Mouse (Mus musculus) MEL (cell line): ENCODE data around the gene Atp11b. TPM values are rescaled to one million over a fixed set of nuclear protein-coding genes. Genes with fewer than 3 reads are reported as not detected.

Experiments used
- DNase-seq: peaks from one replicate; pipeline ENCODE4 v3.0.0; 2011; ENCODE audit warnings: low read depth, low spot score
- H3K27ac ChIP-seq: 2 replicates; pipeline ENCODE4 v1.5.1; 2012; ENCODE audit warnings: low read depth, mild to moderate bottlenecking, control low read depth, low read length, moderate library complexity; ENCODE audit not compliant: control insufficient read depth
- H3K27me3 ChIP-seq, 2 experiments: fragments of 150-350 bp in 1 of 2; sonication (generic) in 1 of 2; 2 replicates each; pipeline ENCODE4 v1.6.1; 2012; ENCODE audit warnings: low read length in 2 of 2, mild to moderate bottlenecking in 2 of 2, improper control_type of control experiment in 1 of 2, moderate library complexity in 1 of 2; ENCODE audit not compliant: insufficient read depth in 2 of 2, control insufficient read depth in 1 of 2
- H3K36me3 ChIP-seq, 2 experiments: 2 replicates each; pipeline ENCODE4 v1.6.1; 2012 to 2014; ENCODE audit warnings: low read length in 2 of 2, improper control_type of control experiment in 1 of 2, inconsistent platforms in 1 of 2, mild to moderate bottlenecking in 1 of 2; ENCODE audit not compliant: insufficient read depth in 2 of 2, control insufficient read depth in 1 of 2
- H3K4me1 ChIP-seq, 2 experiments: fragments of 150-350 bp in 1 of 2; sonication (generic) in 1 of 2; 2 replicates each; pipeline ENCODE4 v1.6.1; 2012; ENCODE audit warnings: low read length in 2 of 2, improper control_type of control experiment in 1 of 2, mild to moderate bottlenecking in 1 of 2; ENCODE audit not compliant: insufficient read depth in 2 of 2, control insufficient read depth in 1 of 2
- H3K4me3 ChIP-seq, 2 experiments: fragments of 150-350 bp in 1 of 2; sonication (generic) in 1 of 2; 2 replicates each; pipeline ENCODE4 v1.5.1; 2012; ENCODE audit warnings: low read depth in 2 of 2, low read length in 2 of 2, mild to moderate bottlenecking in 2 of 2, moderate library complexity in 2 of 2, control low read depth in 1 of 2, improper control_type of control experiment in 1 of 2; ENCODE audit not compliant: control insufficient read depth in 1 of 2, insufficient read depth in 1 of 2
- H3K79me2 ChIP-seq: 2 replicates; pipeline ENCODE4 v1.6.1; 2012; ENCODE audit warnings: mild to moderate bottlenecking, low read length, moderate library complexity; ENCODE audit not compliant: control insufficient read depth, poor library complexity, insufficient read depth
- H3K9ac ChIP-seq: 2 replicates; pipeline ENCODE4 v1.6.1; 2012; ENCODE audit warnings: low read depth, mild to moderate bottlenecking, control low read depth, low read length, moderate library complexity; ENCODE audit not compliant: control insufficient read depth, poor library complexity, severe bottlenecking
- H3K9me3 ChIP-seq: fragments of 150-350 bp; sonication (generic); replicated peaks from 2 replicates; pipeline ENCODE4 v1.6.1; 2012; ENCODE audit warnings: mild to moderate bottlenecking, low read length, improper control_type of control experiment, moderate library complexity; ENCODE audit not compliant: insufficient read depth
- BHLHE40 ChIP-seq: IDR thresholded peaks from 2 replicates; pipeline ENCODE4 v1.6.1; 2012; ENCODE audit warnings: low read depth, mild to moderate bottlenecking, inconsistent platforms, low read length, improper control_type of control experiment, borderline replicate concordance
- EP300 ChIP-seq, 2 experiments: IDR thresholded peaks; 2 replicates each; pipeline ENCODE4 v1.6.1; 2011; ENCODE audit warnings: improper control_type of control experiment in 2 of 2, low read length in 2 of 2, low read depth in 1 of 2, mild to moderate bottlenecking in 1 of 2
- GABPA ChIP-seq: IDR thresholded peaks from 2 replicates; pipeline ENCODE4 v1.6.1; 2012; ENCODE audit warnings: low read depth, mild to moderate bottlenecking, inconsistent platforms, low read length, improper control_type of control experiment, moderate library complexity
- GATA1 ChIP-seq: IDR thresholded peaks from 2 replicates; pipeline ENCODE4 v1.6.1; 2011; ENCODE audit warnings: low read depth, low read length, improper control_type of control experiment
- HCFC1 ChIP-seq: IDR thresholded peaks from 2 replicates; pipeline ENCODE4 v1.6.1; 2012; ENCODE audit warnings: low read depth, mild to moderate bottlenecking, inconsistent platforms, low read length, improper control_type of control experiment, moderate library complexity
- KAT2A ChIP-seq: conservative IDR thresholded peaks from 2 replicates; pipeline ENCODE4 v1.6.1; 2012; ENCODE audit warnings: low read depth, low read length, improper control_type of control experiment, inconsistent platforms
- MAFK ChIP-seq: IDR thresholded peaks from 2 replicates; pipeline ENCODE4 v1.6.1; 2011; ENCODE audit warnings: low read depth, mild to moderate bottlenecking, low read length, improper control_type of control experiment, borderline replicate concordance
- MAZ ChIP-seq: IDR thresholded peaks from 2 replicates; pipeline ENCODE4 v1.6.1; 2012; ENCODE audit warnings: low read depth, mild to moderate bottlenecking, inconsistent platforms, low read length, improper control_type of control experiment
- MEF2A ChIP-seq: IDR thresholded peaks from 2 replicates; pipeline ENCODE4 v1.6.1; 2014; ENCODE audit warnings: low read depth, mild to moderate bottlenecking, inconsistent platforms, low read length, improper control_type of control experiment; ENCODE audit not compliant: poor library complexity, insufficient replicate concordance, severe bottlenecking; ENCODE audit errors: extremely low read depth
- MXI1 ChIP-seq: IDR thresholded peaks from 2 replicates; pipeline ENCODE4 v1.6.1; 2011; ENCODE audit warnings: mild to moderate bottlenecking, low read depth, low read length, improper control_type of control experiment
- NELFE ChIP-seq: IDR thresholded peaks from 2 replicates; pipeline ENCODE4 v1.6.1; 2011; ENCODE audit warnings: low read depth, low read length, improper control_type of control experiment
- RAD21 ChIP-seq: IDR thresholded peaks from 2 replicates; pipeline ENCODE4 v1.6.1; 2011; ENCODE audit warnings: mild to moderate bottlenecking, low read depth, low read length, improper control_type of control experiment
- RCOR1 ChIP-seq: IDR thresholded peaks from 2 replicates; pipeline ENCODE4 v1.6.1; 2012; ENCODE audit warnings: low read depth, mild to moderate bottlenecking, inconsistent platforms, low read length, improper control_type of control experiment
- SIN3A ChIP-seq: IDR thresholded peaks from 2 replicates; pipeline ENCODE4 v1.6.1; 2012; ENCODE audit warnings: low read length, improper control_type of control experiment, inconsistent platforms
- SMC3 ChIP-seq: IDR thresholded peaks from 2 replicates; pipeline ENCODE4 v1.6.1; 2011; ENCODE audit warnings: low read depth, low read length, improper control_type of control experiment
- TBP ChIP-seq: IDR thresholded peaks from 2 replicates; pipeline ENCODE4 v1.8.0; 2011; ENCODE audit warnings: low read depth, low read length, improper control_type of control experiment
- TCF12 ChIP-seq: IDR thresholded peaks from 2 replicates; pipeline ENCODE4 v1.6.1; 2014; ENCODE audit warnings: low read depth, mild to moderate bottlenecking, inconsistent platforms, low read length, improper control_type of control experiment, moderate library complexity
- UBTF ChIP-seq: IDR thresholded peaks from 2 replicates; pipeline ENCODE4 v1.6.1; 2012; ENCODE audit warnings: low read depth, mild to moderate bottlenecking, inconsistent platforms, low read length, improper control_type of control experiment, moderate library complexity, borderline replicate concordance; ENCODE audit not compliant: insufficient read depth
- USF1 ChIP-seq: IDR thresholded peaks from 2 replicates; pipeline ENCODE4 v1.6.1; 2014; ENCODE audit warnings: low read depth, mild to moderate bottlenecking, inconsistent platforms, low read length, improper control_type of control experiment, moderate library complexity
- USF2 ChIP-seq, 2 experiments: IDR thresholded peaks; 2 replicates each; pipeline ENCODE4 v1.6.1; 2011 to 2012; ENCODE audit warnings: improper control_type of control experiment in 2 of 2, low read length in 2 of 2, borderline replicate concordance in 1 of 2, inconsistent platforms in 1 of 2, low read depth in 1 of 2, mild to moderate bottlenecking in 1 of 2; ENCODE audit not compliant: insufficient read depth in 1 of 2
- ZC3H11A ChIP-seq: IDR thresholded peaks from 2 replicates; pipeline ENCODE4 v1.6.1; 2012; ENCODE audit warnings: low read depth, mild to moderate bottlenecking, inconsistent platforms, low read length, improper control_type of control experiment
- ZKSCAN1 ChIP-seq: IDR thresholded peaks from 2 replicates; pipeline ENCODE4 v1.6.1; 2012; ENCODE audit warnings: low read depth, mild to moderate bottlenecking, inconsistent platforms, low read length, improper control_type of control experiment, moderate library complexity
- ZMIZ1 ChIP-seq: IDR thresholded peaks from 2 replicates; pipeline ENCODE4 v1.6.1; 2012; ENCODE audit warnings: low read depth, mild to moderate bottlenecking, inconsistent platforms, low read length, improper control_type of control experiment, moderate library complexity
- polyA plus RNA-seq, 2 experiments: library from polyadenylated mRNA; stranded (reverse) in 1 of 2; unstranded in 1 of 2; fragments of >175 nt in 1 of 2; fragments of >200 nt in 1 of 2; gene quantifications; 2 replicates each; pipeline versions ENCODE4 v1.2.1 to v1.2.4; 2012; ENCODE audit warnings: low replicate concordance in 2 of 2, low read depth in 1 of 2; ENCODE audit not compliant: insufficient read length in 2 of 2, insufficient read depth in 1 of 2, missing spikeins in 1 of 2
- total RNA-seq: library from RNA; depleted of rRNA; stranded (reverse); fragments of 300-350 nt; gene quantifications from 2 replicates; pipeline ENCODE4 v1.2.3, GENCODE M21; 2012

Gene Atp11b
- total and polyA plus RNA-seq, 3 experiments, result 25.9 to 57.9 (median 52.3) TPM

DNA sequence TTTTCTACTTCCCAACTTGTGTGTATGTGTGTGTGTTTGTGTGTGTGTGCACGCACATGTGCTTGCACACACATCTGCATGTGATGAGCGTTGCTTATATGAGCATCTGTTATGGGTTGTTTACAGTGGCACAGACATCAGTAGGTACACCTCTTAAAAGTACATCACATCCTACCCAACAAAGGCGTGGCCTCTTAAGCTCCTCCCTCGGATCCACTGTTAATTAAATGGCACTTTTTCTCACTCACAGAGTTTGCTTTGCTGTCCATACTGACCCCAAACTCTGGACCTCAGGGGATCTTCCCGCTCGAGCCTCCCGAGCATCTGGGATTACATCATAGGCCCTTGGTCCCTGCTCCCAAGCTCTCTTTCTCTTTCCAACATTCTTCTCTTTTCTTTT, 31.1 kb upstream of the Atp11b start:
- H3K4me1 ChIP-seq, result peaks cover 0 to 21% of the 10 kb centered on the region in 2 experiments; a peak in 3 of 4 replicates
- no peak overlapping the region for H3K4me3 ChIP-seq
- no peak for DNase-seq
- TF ChIP-seq TCF12 (no peak), EP300 (IDR thresholded peaks at IDR 0.05; ENCODE audit: low read depth in 1 of 2, low read length in 2 of 2) (no peak), RAD21 (no peak), TBP (no peak), NELFE (no peak), ZMIZ1 (no peak), MXI1 (no peak), GATA1 (no peak), ZKSCAN1 (no peak), MAZ (no peak), SMC3 (no peak), BHLHE40 (no peak), KAT2A (no peak), UBTF (no peak), HCFC1 (no peak)
- no peaks in the 10 kb centered on the region for H3K27me3 ChIP-seq
- H3K9ac ChIP-seq, result no peak overlapping the region
- H3K27ac ChIP-seq, result no peak overlapping the region
- H3K79me2 ChIP-seq, result no peaks in the 10 kb centered on the region
- peaks cover 0 to 17% of the 10 kb centered on the region in 2 experiments; a peak in 2 of 4 replicates for H3K36me3 ChIP-seq
- no peaks in the 10 kb centered on the region for H3K9me3 ChIP-seq

GRCm38 (mm10) chr3:35723586-35724322, 30.2 kb upstream of the Atp11b start:
- no peak overlapping the region for H3K27ac ChIP-seq
- no peaks in the 10 kb centered on the region for H3K27me3 ChIP-seq
- no peak overlapping the region for H3K9ac ChIP-seq

More at GRCm38 (mm10) chr3:35723586-35724322, 30.2 kb upstream of the Atp11b start:
- H3K9me3 ChIP-seq, result no peaks in the 10 kb centered on the region
- H3K4me1 ChIP-seq, result peaks cover 0 to 21% of the 10 kb centered on the region in 2 experiments; a peak in 3 of 4 replicates
- H3K36me3 ChIP-seq, result peaks cover 0 to 17% of the 10 kb centered on the region in 2 experiments; a peak in 2 of 4 replicates
- DNase-seq, result no peak
- TF ChIP-seq RAD21 (no peak), GABPA (no peak), BHLHE40 (no peak), UBTF (no peak), HCFC1 (no peak), ZC3H11A (no peak), RCOR1 (no peak), USF2 (IDR thresholded peaks at IDR 0.05; ENCODE audit: borderline replicate concordance in 1 of 2, insufficient read depth in 1 of 2, low read depth in 1 of 2, low read length in 2 of 2) (no peak), USF1 (no peak), MEF2A (no peak), MAFK (no peak), GATA1 (no peak), SIN3A (no peak)
- TF ChIP-seq, all 39 proteins: peak for 0
- no peak overlapping the region for H3K4me3 ChIP-seq
- H3K79me2 ChIP-seq, result no peaks in the 10 kb centered on the region
